Mouse (Mus musculus) left cerebral cortex, adult 18-20 months (tissue): ENCODE results near the gene Cacna1a. TPM values are rescaled to one million over a fixed set of nuclear protein-coding genes. Genes with fewer than 3 reads are reported as not detected.
A peak's percentile ranks its signal among the peaks of the same experiment; 100 is the strongest.
"Not testable (repeated sequence)": the region's sequence is repeated elsewhere in the genome, so short reads cannot be mapped to it uniquely, and the experiment has no call there.

Source experiments
- DNase-seq, 2 experiments: peaks; one replicate each; pipeline ENCODE4 v3.0.0; 2021 to 2022; ENCODE audit warnings: low spot score in 2 of 2, mixed read lengths in 1 of 2
- total RNA-seq, 2 experiments: library from RNA; stranded (reverse); gene quantifications; 2 replicates each; pipeline ENCODE4 v1.2.3; 2021

Gene Cacna1a
- total RNA-seq, 2 experiments from 2014 or later, result 188 to 195 TPM

GRCm38 (mm10) chr8:84471271-84471995 is 83.2 kb downstream of the Cacna1a start:
- DNase-seq, result no peak

DNA sequence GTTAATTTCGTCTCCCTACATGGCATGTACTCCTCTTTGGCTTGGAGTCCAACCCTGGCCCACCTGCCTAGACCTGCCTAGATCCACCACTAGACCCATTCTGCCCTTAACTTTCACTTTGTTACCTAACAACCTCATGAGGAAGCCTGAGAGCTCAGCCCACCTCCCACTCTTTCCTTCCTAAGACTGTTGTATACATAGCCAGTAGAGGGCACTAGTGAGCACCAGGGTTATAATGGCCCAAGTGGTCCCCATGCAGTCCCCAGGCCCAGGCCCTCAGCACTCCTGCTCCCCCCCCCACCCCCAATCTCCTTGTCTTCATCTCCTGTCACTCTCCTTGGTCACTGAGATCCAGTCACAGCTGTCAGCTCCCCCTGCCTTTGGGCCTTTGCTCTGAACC is 86.2 kb downstream of the Cacna1a start:
- no peak for DNase-seq

GRCm38 (mm10) chr8:84477341-84477740 is 89.1 kb downstream of the Cacna1a start:
- DNase-seq, result peak; percentile 36 to 55

DNA sequence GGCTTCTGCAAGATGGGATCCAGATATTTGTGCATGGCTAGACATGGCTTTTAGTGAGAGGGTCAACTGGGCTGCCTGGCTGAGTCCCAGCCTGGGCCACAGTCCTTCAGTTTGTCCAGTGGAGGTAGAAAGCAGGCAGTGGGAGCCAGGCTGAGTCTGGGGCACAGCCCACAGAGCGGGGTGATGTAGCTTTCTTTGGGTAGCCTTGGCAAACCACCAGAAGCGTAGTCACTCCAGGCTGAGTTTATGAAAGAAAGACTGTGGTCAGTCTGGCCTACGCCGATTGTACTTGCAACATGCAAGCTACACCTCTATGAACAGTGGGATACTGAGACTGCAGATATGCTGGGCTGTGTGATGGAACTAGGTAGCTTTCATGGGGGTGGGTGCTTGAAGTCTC is 94.8 kb downstream of the Cacna1a start:
- no peak for DNase-seq

- no peak for DNase-seq
Observed at GRCm38 (mm10) chr8:84485366-84485765, 97.1 kb downstream of the Cacna1a start.

- DNase-seq, result no peak
Observed at GRCm38 (mm10) chr8:84485864-84486263, 97.6 kb downstream of the Cacna1a start.

DNA sequence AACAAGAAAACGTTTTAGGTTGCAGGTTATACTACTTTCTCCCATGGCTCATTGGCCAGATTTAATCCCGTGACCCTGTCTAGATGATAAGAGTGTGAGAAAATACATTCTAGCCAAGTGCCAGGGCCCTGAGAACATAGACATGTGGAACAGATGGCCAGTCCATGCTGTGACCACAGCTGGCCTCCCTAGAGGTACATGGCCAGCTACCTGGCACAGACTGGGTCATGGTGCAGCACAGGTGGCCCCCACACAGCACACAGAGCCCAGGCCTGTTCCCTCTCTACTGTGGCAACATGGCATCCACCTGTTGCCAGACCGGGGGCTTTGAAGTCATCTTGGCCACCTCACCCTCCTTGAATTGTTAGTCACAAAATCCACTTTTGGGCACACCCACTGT is 101.0 kb downstream of the Cacna1a start:
- DNase-seq, result no peak

GRCm38 (mm10) chr8:84494541-84495084 is 106.4 kb downstream of the Cacna1a start:
- DNase-seq, result peak; percentile 89 to 90

- no peak for DNase-seq
Observed at GRCm38 (mm10) chr8:84501181-84501580, 112.9 kb downstream of the Cacna1a start.

GRCm38 (mm10) chr8:84501671-84502308 is 113.5 kb downstream of the Cacna1a start:
- DNase-seq, result no peak

GRCm38 (mm10) chr8:84502638-84503037 is 114.4 kb downstream of the Cacna1a start:
- DNase-seq, result no peak

GRCm38 (mm10) chr8:84507220-84507619 is 119.0 kb downstream of the Cacna1a start:
- DNase-seq, result no peak

DNA sequence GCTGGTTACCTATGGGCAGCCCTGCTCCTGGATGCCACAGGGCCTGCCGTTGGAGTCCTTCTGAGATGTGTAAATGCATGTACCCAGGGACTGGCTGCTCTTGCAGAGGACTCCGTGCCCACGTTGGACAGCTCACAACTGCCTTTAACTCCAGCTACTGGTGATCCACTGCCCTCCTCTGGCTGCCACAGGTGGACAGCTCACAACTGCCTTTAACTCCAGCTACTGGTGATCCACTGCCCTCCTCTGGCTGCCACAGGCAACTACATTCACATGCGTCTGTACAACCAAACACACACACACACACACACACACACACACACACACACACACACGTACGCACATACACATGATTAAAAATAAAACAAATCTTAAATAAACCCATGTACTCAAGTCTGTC is 121.5 kb downstream of the Cacna1a start:
- DNase-seq, result not testable (repeated sequence)

DNA sequence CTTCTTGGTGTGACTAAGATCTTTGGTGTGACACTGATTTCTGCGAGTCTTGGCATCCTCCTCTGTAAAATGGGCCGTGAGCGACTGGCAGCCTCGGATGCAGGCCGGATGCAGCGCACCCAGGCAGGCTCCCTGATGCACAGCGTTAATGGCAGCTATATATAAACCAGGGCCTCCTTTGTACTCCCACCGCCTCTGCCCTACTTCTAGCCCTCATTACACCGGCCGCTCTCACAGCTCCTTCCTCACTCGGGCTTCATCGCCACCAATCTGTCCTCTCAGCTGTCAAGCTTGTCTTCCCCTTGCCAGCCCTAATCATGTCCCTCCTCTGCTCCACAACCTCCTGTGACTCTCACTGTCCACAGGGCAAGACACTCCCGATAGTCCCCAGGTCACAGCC is 123.4 kb downstream of the Cacna1a start:
- DNase-seq, result peak in 1 of 2 experiments; percentile 27

DNA sequence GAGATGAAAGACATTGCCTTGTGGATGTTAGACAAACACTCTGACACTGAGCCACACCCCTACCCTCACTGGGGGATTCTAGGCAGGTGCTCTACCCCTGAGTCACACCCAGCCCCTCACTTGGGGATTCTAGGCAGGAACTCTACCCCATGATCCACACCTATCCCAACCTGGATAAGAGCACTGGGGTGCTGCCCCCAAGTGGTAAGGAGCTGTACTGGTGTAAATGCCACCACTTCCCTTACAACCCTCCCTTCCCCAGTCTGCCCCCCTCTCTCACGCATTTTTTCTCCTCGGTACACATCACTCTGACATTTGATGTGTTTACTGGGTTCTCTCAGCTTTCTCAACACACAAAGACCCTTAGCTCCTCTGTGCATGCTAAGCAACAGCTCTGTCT is 125.5 kb downstream of the Cacna1a start:
- peak in 1 of 2 experiments; percentile 50 for DNase-seq

DNA sequence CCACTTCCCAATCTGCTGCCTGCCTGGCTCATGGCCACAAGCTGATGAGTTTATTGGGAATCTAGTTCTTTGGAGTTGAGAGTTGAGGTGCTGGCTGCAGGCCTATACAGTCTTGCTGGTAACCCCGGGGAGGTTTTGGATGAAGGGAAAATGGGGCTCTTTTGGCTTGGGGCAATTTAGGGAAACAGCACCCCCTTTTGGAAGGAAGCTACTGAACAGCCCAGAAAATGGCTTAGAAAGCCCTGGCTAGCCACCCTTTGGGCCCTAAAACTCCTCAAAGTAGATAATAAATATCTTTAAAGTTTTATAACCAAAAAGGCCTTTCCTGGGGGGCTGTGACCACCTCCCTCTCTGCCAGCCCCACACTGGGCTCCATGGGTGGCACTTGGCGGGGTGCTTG is 129.9 kb downstream of the Cacna1a start:
- no peak for DNase-seq

GRCm38 (mm10) chr8:84518720-84519119 is 130.5 kb downstream of the Cacna1a start:
- DNase-seq, result no peak

DNA sequence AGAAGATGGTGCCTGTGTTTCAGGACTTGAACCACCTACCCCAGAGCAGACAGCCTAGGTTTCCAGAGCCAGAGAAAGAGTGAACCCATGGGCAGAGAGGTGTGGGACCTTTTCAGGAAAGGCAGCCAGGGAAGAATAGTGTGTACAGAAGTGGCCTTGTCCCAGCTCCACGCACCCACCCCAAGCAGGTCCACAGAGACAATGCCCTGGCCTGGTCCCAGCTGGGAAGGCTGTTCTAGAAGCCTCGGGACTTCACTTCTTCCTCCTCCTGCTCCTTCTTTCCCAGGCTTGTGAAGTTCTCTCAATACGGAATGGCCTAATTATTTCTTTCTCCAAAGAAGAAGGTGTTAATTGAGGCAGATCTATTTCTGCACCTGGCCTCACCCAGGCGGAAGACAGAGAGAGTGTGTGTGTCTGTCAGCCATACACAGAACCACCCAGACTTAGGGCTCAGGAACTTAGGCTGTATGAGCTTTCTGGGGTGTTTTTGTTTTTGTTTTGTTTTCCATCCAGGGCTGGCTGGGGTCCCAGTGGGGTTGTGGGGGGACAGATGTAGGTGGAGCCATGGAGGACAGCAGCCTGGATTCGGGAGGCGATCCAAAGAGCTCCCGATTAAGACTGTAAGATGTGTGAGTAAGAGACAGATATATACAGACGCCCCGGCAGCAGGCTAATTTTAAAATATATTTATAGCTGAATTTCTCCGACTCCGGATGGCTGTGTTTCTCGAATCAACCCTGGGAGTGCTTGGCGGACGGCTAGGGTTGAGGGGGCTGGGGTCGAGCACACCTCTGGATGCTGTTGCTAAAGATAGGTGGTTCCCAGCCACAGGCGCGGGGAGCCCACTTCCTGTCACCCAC is 131.8 kb downstream of the Cacna1a start:
- DNase-seq, result peak; percentile 67 to 75

DNA sequence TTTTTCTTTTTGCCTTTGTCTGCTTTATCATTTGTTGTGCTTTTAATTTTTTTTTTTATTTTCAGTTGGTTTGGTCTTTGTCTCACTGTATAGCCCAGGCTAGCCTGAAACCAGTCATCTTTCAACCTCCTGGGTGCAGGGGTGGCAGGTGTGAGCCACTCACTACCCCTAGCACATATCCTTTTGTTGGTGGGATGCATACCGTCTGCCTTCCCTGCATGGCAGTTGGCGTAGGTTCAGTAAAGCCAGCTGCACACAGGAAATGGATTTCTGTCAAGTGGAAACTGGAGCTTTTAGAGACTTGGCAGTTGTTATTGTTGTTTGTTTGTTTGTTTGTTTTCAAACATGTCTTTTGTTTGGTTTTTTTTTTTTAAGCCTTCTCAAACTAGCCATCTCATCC is 132.8 kb downstream of the Cacna1a start:
- DNase-seq, result no peak

- peak in 1 of 2 experiments; percentile 47 for DNase-seq
Observed at GRCm38 (mm10) chr8:84528036-84528435, 139.8 kb downstream of the Cacna1a start.

GRCm38 (mm10) chr8:84529548-84529947 is 141.3 kb downstream of the Cacna1a start:
- DNase-seq, result peak; percentile 41 to 58

GRCm38 (mm10) chr8:84532725-84533124 is 144.5 kb downstream of the Cacna1a start:
- no peak for DNase-seq
